Mouse (Mus musculus) naive thymus-derived CD4-positive, alpha-beta T cell, adult 2 months (primary cell): ENCODE results near the gene Rpl27a.

Source experiments
- DNase-seq: peaks from one replicate; pipeline ENCODE4 v3.0.0-alpha.2; 2011; ENCODE audit warnings: low read depth

Rpl27a gene

DNA sequence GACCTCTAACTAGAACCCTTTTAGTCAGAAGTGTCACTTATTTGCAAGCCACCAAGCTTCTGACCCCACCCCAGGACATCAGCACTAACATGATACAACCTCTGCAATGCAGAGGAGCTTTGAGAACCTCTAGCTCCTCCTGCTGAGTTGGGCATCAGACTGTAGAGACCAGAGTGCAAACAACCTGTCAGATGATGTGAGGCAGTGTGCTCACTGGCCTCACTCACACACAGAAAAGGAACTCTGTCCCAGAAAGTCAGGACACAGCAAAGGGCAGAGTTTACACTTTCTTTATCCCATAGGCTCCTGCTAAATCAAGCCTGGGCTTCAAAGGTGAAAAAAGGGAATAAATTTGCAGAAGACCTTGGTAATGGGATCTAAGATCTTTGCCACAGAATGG is 47.4 kb downstream of the Rpl27a start:
- DNase-seq: no peak

DNA sequence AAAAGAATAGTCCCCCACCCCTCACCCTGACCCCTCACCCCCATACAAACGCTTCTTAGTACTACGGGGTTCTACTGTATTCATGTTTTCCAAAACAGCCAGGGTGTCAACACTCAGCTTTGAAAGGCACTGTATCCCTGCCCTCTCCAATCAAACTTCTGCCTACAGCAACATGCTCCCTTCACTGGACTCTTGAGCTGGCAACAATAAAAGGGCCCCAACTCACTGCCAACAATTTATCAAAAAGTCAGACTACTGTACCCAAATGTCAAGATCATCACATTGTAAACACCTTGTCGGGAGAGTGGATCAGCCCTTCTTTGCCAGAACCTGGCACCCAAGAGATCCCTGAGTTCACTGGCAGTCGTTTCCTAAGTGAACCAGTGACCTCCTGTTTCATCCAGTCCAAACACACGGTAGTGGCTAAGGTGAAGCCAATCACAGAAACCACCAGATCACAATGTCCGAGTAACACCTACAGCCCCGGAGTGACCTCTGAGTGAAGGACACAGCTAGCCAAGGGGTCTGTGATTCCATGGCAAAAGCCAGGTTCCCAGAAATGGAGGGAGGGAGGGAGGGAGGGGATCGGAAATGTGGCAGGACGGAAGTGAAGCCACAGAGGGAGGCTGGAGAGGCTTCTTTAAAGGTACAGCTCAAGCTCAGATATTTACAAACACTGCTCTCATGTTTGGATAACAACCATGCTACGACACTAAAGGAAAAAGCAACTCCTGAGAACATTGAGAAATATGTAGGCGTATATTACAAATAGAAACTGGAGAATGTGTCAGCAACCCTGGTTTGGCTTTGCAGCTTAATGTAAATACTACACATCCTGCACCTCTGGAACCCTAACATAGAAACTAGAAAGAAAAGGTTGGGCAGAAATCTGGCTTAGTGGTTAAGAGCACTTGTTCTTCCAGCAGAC is 48.2 kb downstream of the Rpl27a start:
- DNase-seq: no peak

DNA sequence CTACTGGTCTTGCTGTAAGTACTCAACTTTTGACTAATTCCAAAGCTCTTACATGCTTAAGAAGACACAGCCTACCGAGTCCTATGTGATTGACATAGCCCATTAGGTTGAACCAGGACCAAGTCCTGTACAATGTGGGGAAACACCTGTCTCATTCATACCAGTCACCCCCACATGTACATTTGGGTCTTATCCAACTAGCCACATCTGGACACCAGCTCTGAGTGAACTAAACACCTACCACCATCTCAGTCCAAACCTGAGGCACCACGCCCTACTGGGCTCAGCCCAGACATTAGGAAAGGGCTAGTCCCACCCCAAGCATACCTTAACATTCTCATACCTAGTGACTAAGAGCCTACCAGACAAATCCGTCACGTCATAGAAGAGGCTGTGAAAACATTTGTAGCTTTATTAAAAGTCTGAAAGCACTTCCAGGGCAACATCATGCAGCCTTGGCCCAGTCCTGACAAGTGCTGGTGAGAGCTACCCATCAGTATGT is 49.5 kb downstream of the Rpl27a start:
- no peak for DNase-seq
